ENCODE assay signal across 24 mouse cellular contexts in genomic region chr1:151766166-151766565, GRCm38 (mm10). TPM values are rescaled to one million over a fixed set of nuclear protein-coding genes. Genes with fewer than 3 reads are reported as not detected.
DNase-seq lines count a peak whose midpoint lies in the region; ATAC-seq and TF ChIP-seq lines count a peak whose summit lies in the region.
"Had no signal": no experiment of that assay in that cellular context is flagged by ENCODE, and none has a peak within 500 bp of the region (broad histone marks: within the 10 kb centered on the region; RNA-seq: fewer than 3 reads in every experiment).

No protein-coding gene starts in this region.

- peaks cover 16% of the 10 kb centered on the region for H3K79me2 ChIP-seq in C2C12 (ENCODE audit: control insufficient read depth, insufficient read depth)

- TF ChIP-seq EP300 in lung, postnatal 0 days (IDR thresholded peaks at IDR 0.05), result peak; percentile 45; the same call in 1 of the 2 replicates

- H3K9me3 ChIP-seq in lung, postnatal 0 days (ENCODE audit: low read length), result no peaks in the 10 kb centered on the region
- H3K9me3 ChIP-seq: embryonic facial prominence, embryonic 13.5 days; forebrain, embryonic 13.5 days; heart, embryonic 15.5 days; hindbrain, embryonic 10.5 days had no signal

- peaks cover 2% of the 10 kb centered on the region for H3K79me3 ChIP-seq in C2C12 (ENCODE audit: low read depth)

- no peaks in the 10 kb centered on the region for H3K27me3 ChIP-seq in lung, postnatal 0 days (replicated peaks; ENCODE audit: insufficient read depth, low read length)
- no peaks in the 10 kb centered on the region for H3K27me3 ChIP-seq in C2C12 (ENCODE audit: control insufficient read depth, insufficient read depth, insufficient read length)
- H3K27me3 ChIP-seq: embryonic facial prominence, embryonic 13.5 days; forebrain, embryonic 13.5 days; heart, embryonic 15.5 days had no signal

- H3K9ac ChIP-seq in lung, postnatal 0 days (replicated peaks; ENCODE audit: low read depth), result no peak overlapping the region
- H3K9ac ChIP-seq: embryonic facial prominence, embryonic 13.5 days; forebrain, embryonic 13.5 days; forebrain, postnatal 0 days; heart, embryonic 15.5 days; hindbrain, embryonic 14.5 days had no signal

- no peak overlapping the region for H3K4me2 ChIP-seq in lung, postnatal 0 days (replicated peaks; ENCODE audit: low read depth, low read length)
- H3K4me2 ChIP-seq: embryonic facial prominence, embryonic 13.5 days; forebrain, embryonic 13.5 days; heart, embryonic 11.5 days; heart, embryonic 15.5 days; hindbrain, embryonic 14.5 days had no signal

- H3K36me3 ChIP-seq in lung, postnatal 0 days (ENCODE audit: insufficient read depth, low read length), result peaks cover 10% of the 10 kb centered on the region
- peaks cover 12% of the 10 kb centered on the region for H3K36me3 ChIP-seq in C2C12 (ENCODE audit: control insufficient read depth, insufficient read depth)

- intact Hi-C loops in left cerebral cortex, postnatal 10 days (cut with DNase I), result no loop called here

- DNase-seq in lung, postnatal 0 days (ENCODE audit: low spot score), result peak; percentile 59
- no peak for DNase-seq in lung, postnatal 14 days
- peak; percentile 25 for DNase-seq in brain, adult 2 months (ENCODE audit: low read depth, low spot score)
- peak; percentile 33 for DNase-seq in naive thymus-derived CD4-positive, alpha-beta T cell, adult 2 months (ENCODE audit: low read depth)
- DNase-seq in left cerebral cortex, postnatal 10 days (ENCODE audit: extremely low spot score in 1 of 2, low spot score in 2 of 2), result no peak
- DNase-seq in layer of hippocampus, postnatal 14 days (ENCODE audit: low spot score in 2 of 2), result no peak
- no peak for DNase-seq in gastrocnemius, postnatal 4 days (ENCODE audit: low spot score in 2 of 2)
- DNase-seq: adrenal gland, postnatal 10 days; B cell, adult 2 months; cerebellum, adult 11-12 months; cerebellum, adult 9-11 months; cerebellum, postnatal 36 days; forebrain, postnatal 0 days; gastrocnemius, adult 2 months; gastrocnemius, postnatal 36 days; heart, adult 2 months had no signal

- H3K4me1 ChIP-seq in lung, postnatal 0 days (ENCODE audit: insufficient read depth, low read depth, low read length), result no peaks in the 10 kb centered on the region

- no peak for TF ChIP-seq CTCF in lung, postnatal 0 days (IDR thresholded peaks at IDR 0.05)
- TF ChIP-seq CTCF in C2C12 (IDR thresholded peaks at IDR 0.05; ENCODE audit: control insufficient read depth, insufficient read depth, insufficient read length), result no peak

- 47% methylated on average over 2 of the region's 2 CpGs for WGBS in lung, postnatal 0 days

- no peak overlapping the region for H3K27ac ChIP-seq in lung, postnatal 0 days (ENCODE audit: low read length)
- H3K27ac ChIP-seq: embryonic facial prominence, embryonic 13.5 days; forebrain, embryonic 13.5 days; gastrocnemius, adult 2 months; heart, adult 2 months; heart, embryonic 15.5 days; hindbrain, embryonic 10.5 days; hindbrain, embryonic 14.5 days had no signal

- peak; percentile 75 for ATAC-seq in lung, postnatal 0 days
- ATAC-seq: forebrain, embryonic 13.5 days; forebrain, postnatal 0 days; intestine, postnatal 0 days had no signal

- no peak overlapping the region for H3ac ChIP-seq in C2C12 (ENCODE audit: control insufficient read depth, insufficient read length, low read depth)

- H3K4me3 ChIP-seq in lung, postnatal 0 days (ENCODE audit: low read depth, low read length), result no peak overlapping the region
- H3K4me3 ChIP-seq in C2C12 (ENCODE audit: insufficient read depth, poor library complexity, severe bottlenecking), result no peak overlapping the region
- H3K4me3 ChIP-seq: embryonic facial prominence, embryonic 13.5 days; forebrain, embryonic 13.5 days; gastrocnemius, adult 2 months; heart, adult 2 months; heart, embryonic 15.5 days; hindbrain, embryonic 10.5 days had no signal

TF ChIP-seq in C2C12, 6 proteins besides CTCF, POLR2A, EP300 and RAD21:
- peak; percentile 49 for TF ChIP-seq FOSL1 (IDR thresholded peaks at IDR 0.05; ENCODE audit: insufficient read depth, low read length, poor library complexity, severe bottlenecking)
- TF ChIP-seq MYOD1 (IDR thresholded peaks at IDR 0.05; ENCODE audit: control insufficient read depth, insufficient read length, low read depth), result peak; percentile 94
- TF ChIP-seq MAX (IDR thresholded peaks at IDR 0.05), result peak; percentile 29
- TF ChIP-seq MYOG (IDR thresholded peaks at IDR 0.05; ENCODE audit: control insufficient read depth, extremely low read depth, insufficient read length), result no peak
- peak; percentile 26 for TF ChIP-seq CEBPB (IDR thresholded peaks at IDR 0.05; ENCODE audit: low read depth)

RNA-seq across cellular contexts. Expression of gene Edem3, which starts 11.0 kb away (rescaled TPM):
- polyA plus RNA-seq in lung, postnatal 0 days (2015; fragmentation: Nextera tagmentation; extraction: Ambion mirVana), result 10.1 and 11.2 TPM in 2 replicates
- polyA plus RNA-seq in C2C12 (2012; fragmentation: generic; extraction: Trizol), result 4.1 TPM
- total RNA-seq in left cerebral cortex, postnatal 10 days (2021), result 10 to 100 TPM; 41.7 to 43.1 TPM
- 10 to 100 TPM; 38.1 to 38.3 TPM for total RNA-seq in layer of hippocampus, postnatal 14 days (2021)
- total RNA-seq in gastrocnemius, postnatal 4 days (2021), result 10 to 100 TPM; 38.2 to 39.0 TPM

Comparison
In these comparisons a context has a peak if more than half of its experiments do, and no peak if none do; other contexts are left out.
1. DNase-seq: peak in lung, postnatal 0 days (single experiment), brain, adult 2 months (single experiment) and naive thymus-derived CD4-positive, alpha-beta T cell, adult 2 months (single experiment); none in lung, postnatal 14 days (single experiment), left cerebral cortex, postnatal 10 days (0 of 2), layer of hippocampus, postnatal 14 days (0 of 2) and gastrocnemius, postnatal 4 days (0 of 2).